Mouse (Mus musculus): ENCODE data around the gene Rad51b.

GRCm38 (mm10) chr12:79409126-79409860 is 112.2 kb downstream of the Rad51b start:
- TF ChIP-seq CTCF (IDR thresholded peaks at IDR 0.05; ENCODE audit: low read depth, low read length) (no peak), EP300 (IDR thresholded peaks at IDR 0.05; ENCODE audit: insufficient read depth, low read depth, low read length) (no peak), POLR2A (IDR thresholded peaks at IDR 0.05; ENCODE audit: insufficient read depth, low read length) (no peak)
